Mouse (Mus musculus) stomach, postnatal 0 days (tissue): Measurements from ENCODE around the gene Banp.

Experiments used
- CTCF ChIP-seq: IDR thresholded peaks from 2 replicates; pipeline ENCODE4 v1.5.1; 2016; ENCODE audit warnings: antibody characterized with exemption, low read depth, mild to moderate bottlenecking, moderate library complexity
- EP300 ChIP-seq: optimal IDR thresholded peaks from 2 replicates; pipeline ENCODE3; 2016; ENCODE audit warnings: antibody characterized with exemption

- TF ChIP-seq CTCF (no peak), EP300 (no peak)
Measured at GRCm38 (mm10) chr8:121978670-121979069, 29.1 kb downstream of the Banp start.
